9 mouse cellular contexts compared by ENCODE assay signal in the genomic region with DNA sequence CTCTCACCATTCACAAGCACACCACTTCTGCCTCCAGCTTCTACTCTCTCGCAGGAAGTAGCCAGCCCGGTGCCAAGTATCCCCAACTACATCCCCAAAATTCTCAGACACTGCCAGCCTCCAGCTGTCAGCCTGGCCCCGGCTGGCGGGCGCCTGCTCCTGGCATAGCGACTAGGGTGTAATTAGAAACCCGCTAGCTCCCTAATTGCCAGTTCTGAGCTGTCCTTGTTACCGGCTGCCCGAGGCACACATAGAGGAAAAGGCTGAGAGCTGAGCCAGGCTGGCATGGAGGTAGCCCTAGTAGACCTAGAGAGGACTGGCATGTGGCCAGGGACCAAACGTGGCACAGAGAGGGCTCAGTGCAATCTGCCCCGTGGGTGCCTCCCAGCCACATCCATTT. TPM values are rescaled to one million over a fixed set of nuclear protein-coding genes. Genes with fewer than 3 reads are reported as not detected.
A peak's percentile ranks its signal among the peaks of the same experiment; 100 is the strongest.
DNase-seq lines count a peak whose midpoint lies in the region.
"Had no signal": no experiment of that assay in that cellular context is flagged by ENCODE, and none has a peak within 500 bp of the region (broad histone marks: within the 10 kb centered on the region; RNA-seq: fewer than 3 reads in every experiment).

No protein-coding gene starts in this region.

- DNase-seq in kidney, postnatal 36 days = peak; percentile 34 to 76
- no peak for DNase-seq in kidney, adult 11 months
- DNase-seq in cerebellum, postnatal 36 days = peak; percentile 66 to 70
- peak; percentile 58 to 80 for DNase-seq in layer of hippocampus, adult 18-20 months (ENCODE audit: low spot score in 2 of 2)
- peak; percentile 59 to 66 for DNase-seq in right cerebral cortex, adult 2 months (ENCODE audit: low spot score in 2 of 2)
- no peak for DNase-seq in thymus, adult 18-20 months
- no peak for DNase-seq in ovary, postnatal 14 days (ENCODE audit: low spot score)
- no peak for DNase-seq in lung, postnatal 4 days
- DNase-seq: liver, embryonic 13.5 days had no signal

RNA-seq across cellular contexts. Expression of gene Serpinf2, which starts 8.1 kb away (rescaled TPM):
- total RNA-seq in layer of hippocampus, adult 18-20 months (2021) = under 1 TPM; 0.53 to 0.59 TPM

RNA-seq across cellular contexts. Expression of gene Serpinf1, which starts 8.8 kb away (rescaled TPM):
- total RNA-seq in layer of hippocampus, adult 18-20 months (2021) = 10 to 100 TPM; 10.6 to 15.4 TPM

RNA-seq across cellular contexts. Expression of gene Wdr81, which starts 23.2 kb away (rescaled TPM):
- 10 to 100 TPM; 21.6 to 23.3 TPM for total RNA-seq in layer of hippocampus, adult 18-20 months (2021)

RNA-seq across cellular contexts. Expression of gene Tlcd2, which starts 30.2 kb away (rescaled TPM):
- total RNA-seq in layer of hippocampus, adult 18-20 months (2021) = under 1 TPM in 1 of 2 experiments, not detected in 1; 0.89 TPM

RNA-seq across cellular contexts. Expression of gene Prpf8, which starts 55.3 kb away (rescaled TPM):
- 100 to 1,000 TPM; 132 to 133 TPM for total RNA-seq in layer of hippocampus, adult 18-20 months (2021)

Comparison
In these comparisons a context has a peak if more than half of its experiments do, and no peak if none do; other contexts are left out.
1. DNase-seq: peak in kidney, postnatal 36 days (2 of 2), cerebellum, postnatal 36 days (2 of 2), layer of hippocampus, adult 18-20 months (2 of 2) and right cerebral cortex, adult 2 months (2 of 2); none in kidney, adult 11 months (single experiment), thymus, adult 18-20 months (0 of 2), ovary, postnatal 14 days (single experiment) and lung, postnatal 4 days (0 of 2).